Mouse (Mus musculus) midbrain, embryonic 15.5 days (tissue): Measurements from ENCODE around the gene Fam19a5. TPM values are rescaled to one million over a fixed set of nuclear protein-coding genes. Genes with fewer than 3 reads are reported as not detected.
A peak's percentile ranks its signal among the peaks of the same experiment; 100 is the strongest.

Experiments used
- ATAC-seq: fragments of 200-750 bp; cut with Nextera tagmentation; replicated peaks from 2 replicates; pipeline ENCODE4 v1.8.0; 2017; ENCODE audit warnings: moderate TSS enrichment
- H3K27ac ChIP-seq: fragments of 300-500 bp; sonication (generic); 2 replicates; pipeline ENCODE4 v1.5.1; 2015; ENCODE audit warnings: mild to moderate bottlenecking, inconsistent platforms
- H3K27me3 ChIP-seq: fragments of 300-500 bp; sonication (generic); replicated peaks from 2 replicates; pipeline ENCODE4 v1.6.1; 2015; ENCODE audit warnings: inconsistent platforms
- H3K36me3 ChIP-seq: fragments of 300-500 bp; sonication (generic); replicated peaks from 2 replicates; pipeline ENCODE4 v1.6.1; 2015; ENCODE audit warnings: inconsistent platforms
- H3K4me1 ChIP-seq: fragments of 300-500 bp; sonication (generic); 2 replicates; pipeline ENCODE4 v1.6.1; 2015; ENCODE audit warnings: inconsistent platforms
- H3K4me2 ChIP-seq: fragments of 300-500 bp; sonication (generic); 2 replicates; pipeline ENCODE4 v1.6.1; 2015; ENCODE audit warnings: inconsistent platforms, mild to moderate bottlenecking, moderate library complexity
- H3K4me3 ChIP-seq: fragments of 300-500 bp; sonication (generic); 2 replicates; pipeline ENCODE4 v1.5.1; 2015; ENCODE audit warnings: mild to moderate bottlenecking, inconsistent platforms
- H3K9ac ChIP-seq: fragments of 300-500 bp; sonication (generic); 2 replicates; pipeline ENCODE4 v1.6.1; 2015; ENCODE audit warnings: mild to moderate bottlenecking, inconsistent platforms
- H3K9me3 ChIP-seq: fragments of 300-500 bp; sonication (generic); 2 replicates; pipeline ENCODE4 v1.6.1; 2016; ENCODE audit warnings: inconsistent platforms
- WGBS: fragments of 180-500 bp; shearing (Covaris S2); methylation state at CpG from one replicate; pipeline ENCODE4 v1.1.7; 2015; ENCODE audit warnings: mixed read lengths; 5-methylcytosine and 5-hydroxymethylcytosine counted together
- polyA plus RNA-seq: library from polyadenylated mRNA; unstranded; fragments of >200 nt; fragmentation: Nextera tagmentation; extraction: Ambion mirVana; gene quantifications from 2 replicates; pipeline ENCODE4 v1.2.1, GENCODE M21; 2015

Gene Fam19a5
- polyA plus RNA-seq, 1 experiment from 2014 or later, result 29.2 TPM

DNA sequence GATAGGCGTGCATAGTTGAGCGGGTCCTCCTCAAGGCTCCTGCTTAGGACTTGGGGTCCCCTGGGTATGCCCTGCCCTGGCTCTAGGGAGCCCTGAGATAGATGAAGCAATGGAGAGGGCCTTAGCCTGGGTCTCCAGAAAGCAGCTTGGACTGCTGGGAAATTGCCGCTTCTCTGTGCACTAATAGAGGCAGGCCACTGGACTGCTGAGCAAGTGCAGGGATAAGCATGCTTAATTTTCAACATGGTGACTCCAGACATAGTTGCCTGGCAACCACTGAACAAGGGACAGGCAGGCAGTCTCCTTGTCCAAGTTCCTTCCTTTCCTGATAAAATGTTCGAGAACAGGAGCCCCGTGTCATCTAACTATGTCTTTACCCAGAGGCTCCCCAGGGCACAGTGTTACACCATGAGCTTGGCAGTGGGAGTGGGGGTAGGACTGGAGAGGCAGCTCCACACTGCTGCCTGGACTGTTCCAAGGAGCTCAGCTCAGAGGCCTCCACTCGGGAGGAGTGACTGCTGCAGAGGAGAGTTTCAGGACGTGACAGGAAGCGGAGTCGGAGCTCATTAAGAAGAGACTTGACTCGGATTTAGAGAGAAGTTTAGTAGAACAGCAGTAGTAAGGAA lies 142.4 kb downstream of the Fam19a5 start:
- H3K36me3 ChIP-seq, result no peaks in the 10 kb centered on the region; the same call in 1 of the 2 replicates
- H3K4me1 ChIP-seq, result peaks cover 19% of the 10 kb centered on the region
- peak; percentile 73; the same call in 1 of the 2 replicates for ATAC-seq
- 47% methylated on average over 10 of the region's 10 CpGs for WGBS
- 0 out of 2 replicates have a peak overlapping the region, but pooled peaks have one; percentile 7 for H3K27ac ChIP-seq
- no peaks in the 10 kb centered on the region for H3K27me3 ChIP-seq
- H3K9ac ChIP-seq, result no peak overlapping the region
- H3K4me2 ChIP-seq, result no peak overlapping the region
- no peaks in the 10 kb centered on the region for H3K9me3 ChIP-seq
- H3K4me3 ChIP-seq, result no peak overlapping the region

DNA sequence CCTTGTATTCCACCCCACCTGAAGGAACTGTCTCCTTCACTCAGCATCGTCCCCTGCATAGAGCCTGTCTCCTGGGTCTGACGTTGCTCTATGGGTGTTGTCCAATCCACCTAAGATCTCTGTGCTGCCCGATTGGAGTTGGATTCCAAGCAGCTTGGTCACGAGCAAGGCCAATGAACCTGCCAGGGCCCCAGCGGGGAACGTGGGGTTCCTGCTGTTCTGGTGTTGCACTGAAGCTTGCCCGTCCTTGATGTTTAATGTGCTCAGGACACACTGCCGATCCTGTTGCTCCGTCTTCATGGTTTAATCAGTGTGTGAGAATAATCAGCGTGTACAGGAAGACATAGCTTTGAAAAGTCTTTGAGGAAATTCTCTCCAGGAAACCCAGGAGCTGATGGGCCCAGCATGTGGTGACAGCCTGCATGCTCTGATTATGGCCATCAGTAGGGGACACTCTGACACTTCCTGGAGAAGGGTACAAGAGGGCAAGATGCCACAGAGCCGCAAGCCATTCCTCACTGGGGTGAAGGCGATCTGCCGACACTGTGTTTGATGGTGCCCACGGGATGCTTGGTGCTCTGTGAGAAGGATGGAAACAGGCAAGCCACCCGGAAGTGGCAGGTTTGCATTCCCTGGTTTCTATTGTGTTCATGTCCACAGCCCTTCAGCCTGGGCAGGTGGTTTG lies 147.3 kb downstream of the Fam19a5 start:
- H3K9me3 ChIP-seq, result no peaks in the 10 kb centered on the region
- no peak overlapping the region for H3K4me3 ChIP-seq
- no peaks in the 10 kb centered on the region for H3K27me3 ChIP-seq
- H3K4me1 ChIP-seq, result peaks cover 16% of the 10 kb centered on the region
- no peak overlapping the region for H3K9ac ChIP-seq
- H3K27ac ChIP-seq, result no peak overlapping the region
- H3K4me2 ChIP-seq, result no peak overlapping the region
- no peaks in the 10 kb centered on the region; the same call in none of the 2 replicates for H3K36me3 ChIP-seq
- ATAC-seq, result no peak
- 73% methylated on average over 15 of the region's 15 CpGs for WGBS

DNA sequence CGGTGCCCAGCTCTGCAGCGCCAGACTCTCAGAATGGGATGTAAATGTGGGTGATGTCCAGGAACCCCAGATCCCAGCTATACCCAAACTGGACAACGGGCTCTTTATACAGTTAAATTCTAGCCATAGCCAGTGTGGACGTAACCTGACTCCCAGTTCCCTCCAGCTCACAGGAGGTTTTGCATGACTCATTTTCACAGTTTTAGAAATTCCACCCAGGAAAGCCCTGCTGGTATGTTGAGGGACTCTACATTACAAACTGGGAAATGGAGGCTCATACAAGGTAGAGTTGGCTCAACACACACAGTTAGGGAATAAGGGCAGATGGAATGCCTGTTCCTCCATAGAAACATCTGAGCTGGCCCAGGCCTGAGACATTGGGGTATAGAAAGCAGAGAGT lies 147.9 kb downstream of the Fam19a5 start:
- Histone ChIP-seq H3K4me2 (no peak overlapping the region), H3K27ac (no peak overlapping the region), H3K4me1 (peaks cover 13% of the 10 kb centered on the region), H3K9ac (no peak overlapping the region), H3K4me3 (no peak overlapping the region), H3K36me3 (no peaks in the 10 kb centered on the region; the same call in none of the 2 replicates), H3K9me3 (no peaks in the 10 kb centered on the region), H3K27me3 (no peaks in the 10 kb centered on the region)
- no peak for ATAC-seq
- WGBS, result 94% methylated on average over 4 of the region's 4 CpGs

- no peaks in the 10 kb centered on the region for H3K9me3 ChIP-seq
- ATAC-seq, result no peak
- H3K27ac ChIP-seq, result no peak overlapping the region
- H3K9ac ChIP-seq, result no peak overlapping the region
- H3K27me3 ChIP-seq, result no peaks in the 10 kb centered on the region
- H3K4me1 ChIP-seq, result peaks cover 17% of the 10 kb centered on the region
- H3K4me2 ChIP-seq, result no peak overlapping the region
- no peaks in the 10 kb centered on the region; the same call in none of the 2 replicates for H3K36me3 ChIP-seq
- 93% methylated on average over 7 of the region's 7 CpGs for WGBS
- H3K4me3 ChIP-seq, result no peak overlapping the region
Measured at GRCm38 (mm10) chr15:87692394-87692793, 148.3 kb downstream of the Fam19a5 start.

- Histone ChIP-seq H3K27ac (no peak overlapping the region), H3K4me2 (no peak overlapping the region), H3K9ac (no peak overlapping the region), H3K9me3 (no peaks in the 10 kb centered on the region), H3K4me1 (peaks cover 17% of the 10 kb centered on the region), H3K4me3 (no peak overlapping the region), H3K36me3 (no peaks in the 10 kb centered on the region; the same call in none of the 2 replicates), H3K27me3 (no peaks in the 10 kb centered on the region)
- no peak for ATAC-seq
- 90% methylated on average over 4 of the region's 4 CpGs for WGBS
Measured at GRCm38 (mm10) chr15:87692865-87693513, 148.9 kb downstream of the Fam19a5 start.

DNA sequence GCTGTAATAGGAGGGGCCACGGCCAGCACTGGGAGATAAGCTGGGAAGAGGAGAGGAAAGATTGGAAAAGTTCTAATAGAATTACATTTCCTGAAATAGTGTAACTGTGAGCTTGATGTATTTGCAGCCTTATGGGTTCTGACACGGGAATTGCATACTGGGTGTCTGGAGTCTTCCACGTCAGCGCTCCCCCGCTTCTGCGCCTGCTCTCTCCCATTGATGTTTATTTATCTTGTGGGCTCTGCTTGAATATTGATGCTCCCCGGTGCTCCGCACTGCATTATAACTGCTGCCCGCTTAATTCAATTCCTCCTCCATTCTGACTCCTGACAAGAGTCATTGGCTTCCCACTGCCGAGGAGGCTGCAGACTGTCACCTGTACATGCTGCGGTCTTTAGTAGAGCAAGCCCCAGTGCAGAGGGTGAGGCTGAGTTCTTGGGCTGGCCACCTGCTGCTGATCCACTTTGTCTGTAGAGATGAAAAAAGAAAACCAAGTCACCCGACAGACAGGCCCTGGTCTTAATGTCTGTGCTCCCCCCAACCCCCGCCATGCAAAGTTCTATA lies 153.4 kb downstream of the Fam19a5 start:
- peaks cover 30% of the 10 kb centered on the region for H3K4me1 ChIP-seq
- H3K27me3 ChIP-seq, result no peaks in the 10 kb centered on the region
- ATAC-seq, result peak; percentile 37; the same call in 1 of the 2 replicates
- no peak overlapping the region for H3K9ac ChIP-seq
- no peaks in the 10 kb centered on the region for H3K9me3 ChIP-seq
- 55% methylated on average over 13 of the region's 13 CpGs for WGBS
- no peak overlapping the region for H3K27ac ChIP-seq
- H3K4me3 ChIP-seq, result no peak overlapping the region
- peaks cover 5% of the 10 kb centered on the region for H3K36me3 ChIP-seq
- no peak overlapping the region; the same call in 1 of the 2 replicates for H3K4me2 ChIP-seq

- H3K4me1 ChIP-seq, result peaks cover 25% of the 10 kb centered on the region
- ATAC-seq, result 0 out of 2 replicates have a peak, but pooled peaks have one; percentile 30
- no peak overlapping the region for H3K9ac ChIP-seq
- H3K4me3 ChIP-seq, result no peak overlapping the region
- H3K9me3 ChIP-seq, result no peaks in the 10 kb centered on the region
- peaks cover 5% of the 10 kb centered on the region for H3K36me3 ChIP-seq
- H3K27me3 ChIP-seq, result no peaks in the 10 kb centered on the region
- no peak overlapping the region for H3K27ac ChIP-seq
- WGBS, result 63% methylated on average over 14 of the region's 14 CpGs
- no peak overlapping the region for H3K4me2 ChIP-seq
Measured at GRCm38 (mm10) chr15:87698562-87699320, 154.6 kb downstream of the Fam19a5 start.

- H3K4me3 ChIP-seq, result no peak overlapping the region
- H3K27ac ChIP-seq, result no peak overlapping the region
- no peak overlapping the region for H3K4me2 ChIP-seq
- ATAC-seq, result no peak
- H3K9ac ChIP-seq, result no peak overlapping the region
- no peaks in the 10 kb centered on the region for H3K27me3 ChIP-seq
- H3K9me3 ChIP-seq, result no peaks in the 10 kb centered on the region
- WGBS, result 92% methylated on average over 1 of the region's 1 CpGs
- H3K4me1 ChIP-seq, result peaks cover 14% of the 10 kb centered on the region
- H3K36me3 ChIP-seq, result peaks cover 5% of the 10 kb centered on the region; the same call in 1 of the 2 replicates
Measured at GRCm38 (mm10) chr15:87702821-87703220, 158.7 kb downstream of the Fam19a5 start.

DNA sequence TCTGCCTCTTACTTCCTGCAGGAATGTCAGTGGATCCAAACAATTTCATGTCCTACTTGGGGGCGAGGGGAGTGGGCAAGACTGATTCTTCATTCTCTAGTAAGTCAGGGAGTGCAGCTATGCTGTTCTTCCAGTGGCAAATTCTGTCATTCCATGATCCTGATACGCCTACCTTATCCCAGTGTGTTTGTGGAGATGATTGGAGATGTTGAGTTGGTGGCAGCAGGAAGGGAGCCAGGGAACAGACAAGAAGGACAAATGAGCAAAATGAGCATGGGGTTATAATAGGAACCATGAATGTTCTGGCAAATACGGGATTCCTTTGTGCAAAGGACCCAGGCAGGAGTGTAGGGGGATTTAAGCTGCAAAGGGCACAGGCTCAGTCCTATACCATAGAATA lies 159.2 kb downstream of the Fam19a5 start:
- no peak overlapping the region for H3K9ac ChIP-seq
- H3K36me3 ChIP-seq, result peaks cover 5% of the 10 kb centered on the region; the same call in 1 of the 2 replicates
- WGBS, result 94% methylated on average over 3 of the region's 3 CpGs
- H3K4me2 ChIP-seq, result no peak overlapping the region
- H3K27me3 ChIP-seq, result no peaks in the 10 kb centered on the region
- no peak overlapping the region for H3K27ac ChIP-seq
- ATAC-seq, result no peak
- no peak overlapping the region for H3K4me3 ChIP-seq
- no peaks in the 10 kb centered on the region for H3K9me3 ChIP-seq
- peaks cover 9% of the 10 kb centered on the region for H3K4me1 ChIP-seq

GRCm38 (mm10) chr15:87711790-87712189 lies 167.7 kb downstream of the Fam19a5 start:
- WGBS, result 69% methylated on average over 4 of the region's 4 CpGs
- peak overlapping the region; percentile 10; the same call in 1 of the 2 replicates for H3K27ac ChIP-seq
- no peak for ATAC-seq

GRCm38 (mm10) chr15:87712221-87712620 lies 168.1 kb downstream of the Fam19a5 start:
- 58% methylated on average over 8 of the region's 8 CpGs for WGBS
- ATAC-seq, result no peak

More at GRCm38 (mm10) chr15:87711790-87712189, 167.7 kb downstream of the Fam19a5 start:
- peaks cover 18% of the 10 kb centered on the region; the same call in 1 of the 2 replicates for H3K4me1 ChIP-seq
- no peaks in the 10 kb centered on the region for H3K9me3 ChIP-seq
- no peak overlapping the region for H3K4me2 ChIP-seq
- H3K27me3 ChIP-seq, result no peaks in the 10 kb centered on the region
- no peaks in the 10 kb centered on the region for H3K36me3 ChIP-seq
- no peak overlapping the region for H3K4me3 ChIP-seq
- no peak overlapping the region for H3K9ac ChIP-seq

More at GRCm38 (mm10) chr15:87712221-87712620, 168.1 kb downstream of the Fam19a5 start:
- H3K36me3 ChIP-seq, result no peaks in the 10 kb centered on the region
- H3K9ac ChIP-seq, result no peak overlapping the region
- no peak overlapping the region; the same call in 1 of the 2 replicates for H3K27ac ChIP-seq
- no peaks in the 10 kb centered on the region for H3K27me3 ChIP-seq
- no peaks in the 10 kb centered on the region for H3K9me3 ChIP-seq
- H3K4me2 ChIP-seq, result no peak overlapping the region
- H3K4me1 ChIP-seq, result peaks cover 18% of the 10 kb centered on the region; the same call in 1 of the 2 replicates
- H3K4me3 ChIP-seq, result no peak overlapping the region
